Mouse (Mus musculus) embryo, embryonic 11.5 days (tissue): ENCODE measurements at regions not wholly inside any gene's neighbourhood (a gene's known extent, or its start where the extent isn't known, plus 50 kb on each side); places are given as distances from the start of the nearest gene placed in this dataset.

Experiments used
- DNase-seq: peaks from one replicate; pipeline ENCODE4 v3.0.0-alpha.2; 2012; ENCODE audit warnings: low read depth, low spot score

- DNase-seq, result no peak
Measured at GRCm38 (mm10) chr14:101267536-101267935, 67.4 kb upstream of the Prr30 start.
